Mouse (Mus musculus) small intestine, adult 10 weeks (tissue): ENCODE results near the gene Gm10424. TPM values are rescaled to one million over a fixed set of nuclear protein-coding genes. Genes with fewer than 3 reads are reported as not detected.

Source experiments
- polyA plus RNA-seq: library from polyadenylated mRNA; stranded (reverse); fragments of 350-450 nt; fragmentation: Illumina TruSeq; extraction: RNeasy Lipid Tissue Mini Kit (QIAGEN cat#74804); gene quantifications from one replicate; pipeline ENCODE4 v1.2.3, GENCODE M21; 2014; ENCODE audit warnings: low replicate concordance

Gene Gm10424
- polyA plus RNA-seq: not detected

GRCm38 (mm10) chr5:95272668-95273067, at the start of gene Gm10424:
Gene Gm10424 (minus strand): TSS chr5:95272768.

GRCm38 (mm10) chr5:95305611-95306010, 33.0 kb upstream of the Gm10424 start, which contains the start of gene Gm3259:
Gene Gm3259 (plus strand): TSS chr5:95305911.

Other genes starting within 250 kb of the Gm10424 start
- not detected for gene Gm7942, start 165.8 kb downstream of the Gm10424 start, polyA plus RNA-seq
- gene Gm16513, start 90.1 kb downstream of the Gm10424 start, polyA plus RNA-seq: not detected
- 1.3 TPM for gene Gm3259, start 33.1 kb upstream of the Gm10424 start, polyA plus RNA-seq
- not detected for gene D5Ertd577e, start 184.0 kb upstream of the Gm10424 start, polyA plus RNA-seq
- gene Gm3286, start 238.0 kb upstream of the Gm10424 start, polyA plus RNA-seq: not detected